Mouse (Mus musculus) G1E (cell line): ENCODE data around the gene Gramd1b.

Source experiments
- CTCF ChIP-seq: IDR thresholded peaks from 2 replicates; pipeline ENCODE4 v1.5.1; 2012; ENCODE audit warnings: low read depth, low read length, inconsistent platforms, mixed read lengths
- GATA1 ChIP-seq: IDR thresholded peaks from 2 replicates; pipeline ENCODE4 v1.6.1; 2012; ENCODE audit warnings: borderline replicate concordance, low read length, inconsistent platforms, mixed read lengths

GRCm38 (mm10) chr9:40353596-40353995, 177.6 kb downstream of the Gramd1b start:
- TF ChIP-seq CTCF (no peak), GATA1 (no peak)
